Mouse (Mus musculus) adrenal gland, adult 8-10 months (tissue): ENCODE data around the gene Trpc3. TPM values are rescaled to one million over a fixed set of nuclear protein-coding genes. Genes with fewer than 3 reads are reported as not detected.
"Not testable (repeated sequence)": the region's sequence is repeated elsewhere in the genome, so short reads cannot be mapped to it uniquely, and the experiment has no call there.

Experiments used
- DNase-seq: peaks from one replicate; pipeline ENCODE4 v3.0.0; 2022
- total RNA-seq, 4 experiments: library from RNA; stranded (reverse); gene quantifications; 2 replicates each; pipeline ENCODE4 v1.2.4; 2022

Trpc3 gene
- 1 to 10 TPM; 3.2 to 5.3 (median 3.6) TPM for total RNA-seq

DNA sequence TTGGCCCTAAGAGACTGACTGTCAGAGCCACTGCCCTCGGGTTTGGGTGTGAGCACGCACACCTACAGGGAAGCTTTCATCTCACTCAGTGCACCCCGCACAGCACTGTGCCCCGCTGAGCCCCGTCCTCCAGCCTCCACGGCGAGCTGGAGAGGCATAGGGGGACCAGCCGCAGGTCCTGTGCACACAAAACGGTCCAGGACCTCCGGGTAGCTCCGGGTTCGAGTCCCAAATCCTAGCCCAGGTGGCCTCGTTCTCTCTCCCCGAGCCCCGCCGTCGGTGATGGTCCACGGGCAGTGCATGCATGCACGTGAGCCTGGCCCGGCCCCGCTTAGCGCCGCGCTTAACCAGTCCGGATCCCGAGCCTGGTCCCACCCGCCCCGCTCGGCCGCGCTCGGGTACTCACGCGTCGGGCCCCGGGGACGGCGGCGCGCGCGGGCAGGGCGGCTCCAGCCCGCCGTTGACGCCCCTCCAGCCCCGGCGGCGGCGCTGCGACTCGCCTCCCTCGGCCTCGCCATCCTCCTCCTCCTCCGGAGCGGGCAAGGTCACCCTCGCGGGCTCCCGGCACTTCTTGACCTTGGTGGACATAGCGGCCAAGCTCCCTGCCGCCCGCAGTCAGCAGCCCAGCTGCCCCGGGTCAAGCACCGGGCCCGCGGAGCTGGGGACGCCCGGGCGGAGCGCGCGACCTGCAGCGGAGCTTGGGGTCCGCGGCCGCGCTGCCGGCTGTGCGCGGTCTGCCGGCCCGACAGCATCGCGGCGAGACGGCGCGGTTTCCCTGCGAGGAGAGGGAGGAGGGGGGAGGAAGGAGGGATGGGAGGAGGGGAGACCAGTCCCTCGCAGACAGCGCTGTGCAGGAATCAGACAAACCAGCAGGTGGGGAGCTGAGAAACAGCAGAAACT is at the start of gene Trpc3:
TSS of gene Trpc3 (minus strand) at position 776 of the 900 bp plus-strand sequence.
- DNase-seq = peak; percentile 15

DNA sequence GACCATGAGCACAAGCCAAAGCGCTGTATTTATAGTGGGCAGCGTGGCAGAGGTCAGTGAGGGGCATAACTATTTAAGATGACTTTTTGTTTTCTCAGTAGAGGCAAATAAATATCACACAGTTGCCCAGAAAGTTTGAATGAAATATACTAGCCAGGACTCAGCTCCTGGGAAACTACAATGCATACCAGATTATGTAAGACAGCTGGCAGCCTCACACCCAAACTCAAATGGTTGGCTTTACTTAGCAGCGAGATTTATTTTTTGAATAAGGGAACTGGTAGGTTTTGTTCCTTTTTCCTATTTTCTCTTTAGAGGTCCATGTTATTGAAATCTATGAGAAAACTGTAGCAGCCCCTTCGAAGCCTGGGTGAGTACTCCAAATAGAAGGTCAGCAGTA is 48.1 kb upstream of the Trpc3 start:
- no peak for DNase-seq

DNA sequence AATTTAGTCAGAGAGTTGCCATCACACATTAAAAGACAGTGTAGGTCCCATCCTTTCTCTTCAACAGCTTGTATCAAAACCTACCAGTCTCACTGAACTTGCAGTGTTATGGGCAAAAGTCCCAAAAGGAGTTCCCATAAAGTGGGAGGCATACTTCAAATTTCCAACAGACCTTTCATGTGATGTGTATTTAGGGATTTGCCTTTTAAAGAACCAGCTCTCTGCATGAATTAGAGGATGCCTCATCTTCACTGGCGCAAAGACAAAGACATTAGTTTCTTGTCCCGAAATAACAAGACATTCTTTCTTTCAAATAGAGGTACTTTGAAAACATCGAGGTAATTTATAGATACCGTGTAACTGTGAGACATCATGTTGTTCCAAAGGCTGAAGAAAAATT is 43.1 kb upstream of the Trpc3 start:
- DNase-seq = no peak

DNA sequence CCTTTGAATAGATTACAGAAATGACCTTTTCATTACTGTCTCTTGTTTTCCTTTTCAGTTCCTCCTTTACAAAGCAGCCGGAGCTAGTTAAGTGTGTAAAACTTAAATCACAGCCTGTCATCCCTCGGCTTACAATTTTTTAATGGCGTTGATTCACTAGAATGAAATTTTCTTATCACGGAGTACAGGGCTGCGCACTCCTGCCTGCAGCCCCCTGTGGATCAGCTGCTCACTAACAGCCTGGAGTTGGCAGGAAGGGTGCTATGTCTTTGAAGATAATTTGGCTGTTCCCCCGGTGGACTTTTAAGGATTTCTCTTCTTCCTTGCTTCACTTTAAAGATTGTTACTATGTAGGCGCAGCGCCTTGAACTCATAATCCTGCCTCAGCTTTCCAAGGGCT is 36.6 kb upstream of the Trpc3 start:
- DNase-seq = no peak

DNA sequence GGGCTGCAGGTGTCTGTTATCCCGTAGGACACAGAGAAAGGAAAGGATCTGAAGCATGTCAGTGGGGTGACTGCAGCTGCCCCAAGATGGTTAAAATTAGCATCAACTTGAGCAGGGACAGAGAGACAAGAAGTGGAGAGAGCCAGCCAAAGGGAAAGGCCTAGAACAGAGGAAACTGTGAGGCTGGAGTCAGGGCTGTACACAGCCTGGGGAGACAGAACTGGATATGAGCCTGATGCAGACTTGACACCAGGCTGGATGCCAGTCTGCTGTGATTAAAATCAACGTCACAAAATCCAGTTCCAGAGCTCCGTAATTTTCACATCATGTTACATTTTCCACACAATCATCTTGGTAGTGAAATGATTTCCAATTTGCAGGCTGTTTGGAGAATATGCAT is 31.9 kb upstream of the Trpc3 start:
- DNase-seq = no peak

DNA sequence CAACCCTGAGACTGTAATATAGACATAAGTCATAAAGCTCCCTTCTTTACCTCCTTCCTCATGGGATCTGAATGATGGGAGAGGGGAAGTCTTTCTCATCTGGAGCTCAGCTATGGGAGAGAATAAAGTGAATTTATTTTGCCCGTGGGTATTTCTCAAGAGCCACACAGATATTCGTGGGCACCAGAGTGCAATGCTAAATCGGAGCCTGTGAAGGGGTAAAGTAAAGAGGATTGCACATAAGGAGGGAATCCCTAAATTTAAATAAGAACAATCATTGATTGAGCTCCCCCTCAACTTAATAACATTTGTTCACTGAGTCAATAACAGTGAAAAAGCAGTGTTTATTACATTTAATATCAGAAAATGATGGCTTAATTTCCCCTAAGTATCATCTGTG is 19.6 kb upstream of the Trpc3 start:
- DNase-seq = no peak

DNA sequence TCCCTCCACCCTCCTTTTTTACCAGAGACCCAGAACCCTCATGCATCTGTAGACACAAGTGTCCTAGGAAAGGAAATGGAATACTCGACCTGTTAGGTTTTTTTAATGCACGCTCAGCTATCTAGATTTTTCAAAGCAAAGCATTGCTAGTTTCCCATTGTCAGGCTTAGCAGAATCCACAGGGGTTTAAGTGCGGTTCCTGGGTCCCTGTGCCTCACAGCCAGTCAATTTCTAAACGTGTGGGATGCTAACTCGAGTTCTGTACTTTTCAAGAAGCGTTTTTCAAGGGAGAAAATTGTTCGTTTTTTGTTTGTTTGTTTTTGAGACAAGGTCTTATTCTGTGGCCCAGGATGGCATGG is 304 bp upstream of the Trpc3 start:
- DNase-seq = no peak

DNA sequence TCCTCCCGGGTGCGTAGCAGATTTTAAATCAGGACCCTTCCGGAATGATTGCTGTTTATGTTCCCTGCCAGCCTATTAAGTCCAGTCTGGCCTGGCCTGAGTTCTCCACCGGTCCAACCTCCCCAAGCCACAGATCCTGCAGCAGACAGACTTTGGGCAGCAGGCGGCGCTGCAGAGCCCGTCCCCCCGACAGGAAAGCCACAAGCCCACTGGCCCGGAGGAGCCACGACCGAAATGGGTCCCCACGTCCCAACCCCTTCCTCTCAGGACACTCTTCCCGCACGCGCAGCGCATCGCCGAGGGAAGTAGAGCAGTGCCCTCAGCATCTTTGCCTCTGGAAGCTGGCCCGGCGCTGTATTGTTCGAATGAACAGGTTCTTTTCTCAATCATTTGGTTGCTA is 1.1 kb downstream of the Trpc3 start:
- DNase-seq = peak; percentile 38

DNA sequence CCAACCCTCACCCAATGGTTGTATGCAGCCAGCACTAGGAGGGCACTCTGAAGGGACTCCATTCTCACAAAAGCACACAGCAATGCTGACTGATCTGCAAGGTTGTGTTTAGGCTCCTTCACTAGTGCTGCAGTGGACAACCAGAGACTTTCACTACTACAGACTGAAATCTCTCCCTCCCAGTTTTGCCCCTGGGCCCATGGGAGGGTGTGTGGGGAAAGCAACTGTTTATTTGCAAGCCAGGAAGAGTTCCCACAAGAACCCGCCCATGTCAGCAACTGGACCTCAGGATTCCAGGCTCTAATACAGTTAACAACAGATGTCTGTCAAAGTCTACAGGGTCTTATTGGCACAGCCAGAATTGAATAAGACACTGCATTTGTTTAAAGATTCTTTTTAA is 14.1 kb downstream of the Trpc3 start:
- DNase-seq = no peak

DNA sequence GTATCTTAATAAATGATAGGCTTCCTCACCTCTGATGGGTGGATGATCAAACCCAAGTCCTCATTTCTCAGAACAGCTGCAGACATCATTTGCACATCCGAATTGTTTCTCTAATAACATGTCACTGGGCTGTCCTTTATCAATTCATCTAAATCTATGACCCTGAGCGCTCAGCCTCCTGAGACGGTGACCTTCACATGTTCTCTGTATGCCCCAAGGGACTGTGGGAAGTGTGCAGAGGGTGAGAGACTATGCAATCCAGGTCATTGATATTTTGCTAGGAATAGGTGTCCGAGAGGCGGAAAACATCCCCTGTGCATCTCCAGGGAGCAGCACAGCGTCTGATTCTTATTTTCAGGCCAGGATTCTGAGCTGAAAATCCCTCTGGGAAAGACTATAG is 22.2 kb downstream of the Trpc3 start:
- DNase-seq = no peak

DNA sequence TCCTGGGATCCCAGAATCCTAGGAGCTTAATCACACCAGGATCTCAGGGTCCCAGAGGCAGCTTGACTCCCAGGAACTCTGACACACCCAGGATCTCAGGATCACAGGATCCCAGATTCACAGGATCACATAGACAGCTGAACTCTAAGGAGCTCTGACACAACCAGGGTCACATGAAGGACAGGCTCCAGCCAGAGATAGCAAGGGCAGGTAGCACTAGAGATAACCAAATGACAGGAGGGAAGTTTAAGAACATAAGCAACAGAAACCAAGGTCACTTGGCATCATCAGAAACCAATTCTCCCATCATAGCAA is 44.8 kb downstream of the Trpc3 start:
- not testable (repeated sequence) for DNase-seq

DNA sequence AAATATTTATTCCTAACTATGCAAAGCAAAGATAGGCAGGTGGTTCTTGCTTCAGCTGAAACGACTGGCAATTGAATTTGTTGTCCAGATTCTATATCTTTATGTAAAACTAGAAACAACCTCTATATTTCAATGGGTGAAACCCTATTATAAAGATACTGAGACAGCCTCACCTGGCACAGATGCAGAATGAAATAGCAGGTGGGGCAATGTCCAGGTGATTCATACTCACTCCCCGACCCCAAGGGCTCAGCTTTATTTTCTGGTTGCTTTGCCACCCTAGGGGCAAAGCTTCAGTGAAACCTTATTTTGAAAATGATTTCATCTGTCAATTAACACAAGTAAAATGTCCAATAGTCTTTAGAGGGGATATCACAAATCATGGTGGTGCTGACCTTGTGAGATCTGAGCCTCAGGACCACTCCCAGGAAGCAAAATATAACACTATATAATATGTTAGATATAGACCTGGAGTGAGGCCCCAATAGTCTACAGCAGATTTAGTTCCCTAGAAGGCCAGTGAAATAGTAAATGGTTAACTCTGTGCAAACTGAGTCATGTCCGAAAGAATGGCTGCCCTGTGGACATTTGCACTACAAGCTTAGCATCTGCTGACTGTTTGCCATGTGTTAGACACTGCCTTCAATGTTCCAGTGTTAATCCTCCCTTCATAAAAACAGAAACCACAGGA is 45.3 kb downstream of the Trpc3 start:
- no peak for DNase-seq

DNA sequence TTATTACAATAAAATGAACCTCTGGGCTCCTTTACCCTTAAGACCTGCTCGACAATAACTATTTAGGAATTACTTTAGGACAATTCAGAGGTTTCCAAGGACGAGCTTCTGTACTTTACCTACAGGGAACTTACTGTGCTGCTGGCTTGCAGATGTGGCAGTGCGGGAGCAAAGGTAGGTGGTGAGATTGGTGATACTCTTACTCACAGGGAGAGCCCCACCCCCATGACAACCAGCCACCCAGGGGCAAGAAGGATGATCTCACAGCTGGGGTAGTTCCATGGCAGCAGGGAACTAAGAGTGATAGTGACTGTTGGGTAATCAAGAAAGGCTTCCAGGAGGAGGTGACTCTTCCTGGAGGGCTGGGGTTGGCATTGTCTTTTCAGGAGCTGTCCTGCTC is 46.6 kb downstream of the Trpc3 start:
- DNase-seq = no peak

DNA sequence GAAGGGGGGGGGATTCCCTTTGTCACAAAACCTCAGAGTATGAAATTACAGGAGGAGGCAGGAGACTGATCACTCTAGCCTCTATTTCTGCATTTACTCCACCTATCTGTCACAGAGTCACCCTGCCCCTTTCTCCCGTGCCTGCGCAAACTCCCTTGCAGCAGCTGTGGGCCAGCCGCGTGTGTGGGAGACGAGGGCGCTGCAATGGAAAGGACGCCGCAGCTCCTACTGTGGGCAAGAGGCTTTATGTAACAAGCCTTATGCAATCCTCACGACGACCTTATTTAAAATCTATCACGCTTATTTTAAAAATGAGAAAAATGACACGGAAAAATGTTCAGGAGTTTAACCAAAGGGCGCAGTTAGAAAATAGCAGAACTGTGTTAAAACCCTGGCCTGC is 47.2 kb downstream of the Trpc3 start:
- no peak for DNase-seq

DNA sequence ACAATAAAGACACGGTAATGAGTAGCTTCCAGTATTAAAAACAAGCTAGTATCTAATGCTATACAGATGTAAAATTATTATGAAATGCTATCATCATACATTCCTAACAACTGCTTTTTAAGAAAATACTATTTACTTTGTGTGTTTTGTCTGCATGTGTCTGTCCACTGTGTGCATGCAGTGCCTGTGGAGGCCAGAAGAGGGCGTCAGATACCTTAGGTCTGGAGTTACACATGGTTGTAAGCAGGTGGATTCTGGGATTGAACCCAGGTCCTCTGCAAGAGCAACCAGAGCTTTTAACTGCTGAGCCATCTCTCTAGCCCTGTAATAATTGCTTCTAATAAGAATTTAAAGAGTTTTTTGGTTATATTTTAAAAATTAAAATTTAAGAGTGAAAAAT is 49.2 kb downstream of the Trpc3 start:
- DNase-seq = no peak

DNA sequence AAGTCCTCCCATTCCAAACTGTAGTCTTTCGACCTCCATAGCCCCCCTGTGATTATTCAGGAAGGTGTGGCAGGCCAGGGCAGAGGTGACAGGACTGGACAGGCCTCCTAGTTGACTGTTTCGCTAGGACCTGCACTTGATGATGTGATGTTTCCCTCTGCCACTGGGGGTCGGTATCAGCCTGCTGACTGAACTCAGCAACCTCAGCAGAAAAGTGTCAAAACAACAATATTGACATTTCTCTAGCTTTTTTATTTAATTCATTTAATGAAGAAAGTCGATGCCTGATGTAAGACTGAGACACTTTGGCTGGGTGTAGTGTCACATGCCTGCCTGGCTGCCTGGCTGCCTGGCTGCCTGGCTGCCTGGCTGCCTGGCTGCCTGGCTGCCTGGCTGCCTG is 54.5 kb downstream of the Trpc3 start:
- no peak for DNase-seq

DNA sequence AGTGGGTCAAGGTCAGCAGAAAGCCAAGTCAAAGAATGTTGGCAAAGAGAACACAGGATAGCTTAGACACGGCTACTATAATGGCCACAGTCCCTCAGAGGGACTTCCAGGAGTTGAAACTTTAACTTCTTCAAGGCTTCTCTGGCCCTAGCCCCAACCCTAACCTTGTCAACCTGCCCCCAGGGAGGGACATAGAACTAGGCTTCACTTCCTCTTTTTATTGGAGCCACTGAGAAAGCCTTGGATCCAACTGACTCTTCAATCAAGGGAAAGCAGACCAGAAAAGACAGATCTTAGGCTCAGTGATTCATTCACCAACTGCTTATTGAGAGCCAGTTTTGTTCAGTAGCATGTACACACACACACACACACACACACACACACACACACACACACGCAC is 63.2 kb downstream of the Trpc3 start:
- no peak for DNase-seq

DNA sequence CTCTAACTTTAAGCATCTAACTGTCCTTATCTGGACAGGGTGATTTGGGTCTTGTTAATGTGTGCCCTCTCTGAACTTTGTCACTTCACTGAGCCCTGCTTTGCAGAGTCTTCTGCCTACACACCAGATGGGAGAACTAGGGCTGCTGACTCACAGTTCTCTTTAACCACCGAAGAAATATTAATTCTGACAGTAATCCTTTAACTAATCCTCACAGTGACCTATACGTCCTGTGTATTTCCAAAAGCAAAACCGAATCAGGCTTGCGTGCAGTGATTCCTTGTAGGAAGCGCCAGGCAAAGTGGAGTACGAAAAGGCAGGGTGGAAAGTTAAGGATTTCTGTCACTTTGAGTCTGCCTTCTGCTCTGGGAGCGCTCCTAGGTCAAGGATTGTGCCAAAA is 71.8 kb downstream of the Trpc3 start:
- no peak for DNase-seq

DNA sequence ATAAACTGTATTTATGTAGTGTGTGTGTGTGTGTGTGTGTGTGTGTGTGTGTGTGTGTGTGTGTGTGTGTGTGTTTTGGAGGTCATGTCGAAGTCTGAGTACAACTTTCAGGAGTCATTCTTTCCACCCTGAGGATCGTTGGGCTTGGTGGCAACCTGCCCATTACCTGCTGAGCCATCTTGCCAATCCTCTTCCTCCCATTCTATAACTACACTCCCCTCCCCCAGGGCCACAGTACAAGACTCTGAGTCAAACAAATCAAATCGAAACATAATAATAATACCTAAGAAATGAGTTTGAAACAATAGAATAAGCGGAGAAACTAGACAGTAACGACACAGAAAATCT is 76.1 kb downstream of the Trpc3 start:
- no peak for DNase-seq

DNA sequence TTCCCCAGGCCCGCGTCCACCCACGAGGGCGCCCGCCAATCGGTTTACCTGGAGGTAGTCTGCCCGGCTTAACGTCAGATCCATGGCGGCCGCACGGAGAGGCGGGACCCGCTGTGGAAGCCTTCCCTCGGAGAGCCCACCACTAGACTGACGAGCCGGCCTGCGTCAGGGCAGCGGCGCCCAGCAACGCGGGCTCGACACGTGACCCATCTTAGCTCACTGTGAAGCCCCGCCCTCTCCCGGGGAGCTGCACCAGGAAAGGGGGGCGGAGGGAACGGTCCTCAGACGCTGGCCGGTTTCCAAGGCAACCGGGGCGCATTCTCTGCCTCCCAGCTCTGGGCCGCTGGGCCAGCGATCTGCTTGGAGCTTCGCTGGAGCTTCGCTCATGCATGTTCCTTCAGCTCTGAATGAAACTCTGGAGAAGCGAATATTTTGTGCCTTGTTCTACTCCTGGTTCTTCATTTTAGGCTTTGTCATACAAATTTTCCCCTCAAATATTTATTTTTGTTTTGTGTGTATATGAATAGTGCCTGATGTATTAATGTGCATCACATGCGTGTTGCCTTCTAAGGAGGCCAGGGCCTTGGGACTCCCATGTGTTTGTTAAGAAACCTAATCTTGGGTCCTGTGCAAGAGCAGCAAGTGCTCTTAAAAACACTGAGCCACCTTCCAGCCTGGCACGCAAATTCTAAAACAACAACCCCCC is 76.6 kb downstream of the Trpc3 start, which contains the start of gene Bbs7:
TSS of gene Bbs7 (minus strand) at position 276 of the 706 bp plus-strand sequence.
- DNase-seq = peak; percentile 94

DNA sequence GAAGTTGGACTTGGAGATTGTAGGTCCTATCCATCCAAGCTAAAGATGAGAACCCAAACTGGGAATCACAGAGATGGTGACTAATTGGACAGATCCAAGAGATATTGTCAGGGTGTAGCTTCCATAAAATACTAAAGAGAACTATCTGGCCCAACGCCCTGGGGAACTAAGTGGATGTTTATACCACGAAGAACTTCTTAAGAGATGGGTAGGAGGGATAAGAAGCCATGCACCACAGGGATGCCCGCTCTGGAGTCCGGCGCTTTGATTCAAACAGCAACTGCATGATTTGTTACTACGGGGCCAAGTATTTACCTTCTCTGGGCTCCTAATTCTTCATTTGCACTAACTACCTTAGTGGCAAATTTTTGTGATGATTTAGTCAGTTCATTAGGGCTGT is 77.3 kb downstream of the Trpc3 start:
- DNase-seq = no peak

DNA sequence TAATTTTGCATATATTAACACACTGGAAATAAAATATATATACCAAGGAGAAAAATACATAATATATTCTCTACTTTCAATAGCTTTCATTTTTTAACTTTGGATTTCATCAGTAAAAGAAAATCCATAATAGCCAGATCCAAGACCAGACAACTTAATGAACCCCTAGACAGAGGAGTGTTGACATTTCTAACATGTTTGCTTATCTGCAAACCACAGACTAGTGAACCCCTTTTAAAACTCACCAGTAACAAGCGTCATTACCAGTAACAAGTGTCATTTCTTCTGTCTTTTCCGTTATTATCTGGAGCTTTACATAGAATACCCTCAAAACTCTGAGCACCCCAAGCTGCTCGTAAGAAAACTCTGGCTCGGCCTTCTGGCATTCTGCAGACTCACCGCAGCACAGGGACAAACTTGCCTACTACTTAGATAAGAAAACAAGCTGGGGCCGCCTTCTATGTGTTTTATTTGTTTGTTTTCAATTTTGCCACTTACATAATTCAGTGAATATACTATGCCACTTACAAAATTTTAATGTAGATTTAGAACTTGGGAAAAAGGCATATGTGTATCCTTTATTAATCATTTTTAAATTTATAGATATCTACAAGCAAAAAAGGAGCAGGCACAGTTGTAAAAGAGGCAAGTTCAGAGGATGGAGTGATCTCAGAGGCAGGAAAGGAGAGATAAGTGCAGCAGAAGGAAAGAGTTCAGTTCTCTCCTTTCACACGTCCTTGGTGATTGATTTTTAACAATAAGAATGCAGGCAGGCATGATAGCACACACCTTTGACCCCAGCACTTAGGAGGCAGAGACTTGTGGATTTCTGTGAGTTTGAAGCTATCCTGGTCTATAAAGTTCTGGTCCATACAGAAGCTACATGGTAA is 83.8 kb downstream of the Trpc3 start:
- no peak for DNase-seq

DNA sequence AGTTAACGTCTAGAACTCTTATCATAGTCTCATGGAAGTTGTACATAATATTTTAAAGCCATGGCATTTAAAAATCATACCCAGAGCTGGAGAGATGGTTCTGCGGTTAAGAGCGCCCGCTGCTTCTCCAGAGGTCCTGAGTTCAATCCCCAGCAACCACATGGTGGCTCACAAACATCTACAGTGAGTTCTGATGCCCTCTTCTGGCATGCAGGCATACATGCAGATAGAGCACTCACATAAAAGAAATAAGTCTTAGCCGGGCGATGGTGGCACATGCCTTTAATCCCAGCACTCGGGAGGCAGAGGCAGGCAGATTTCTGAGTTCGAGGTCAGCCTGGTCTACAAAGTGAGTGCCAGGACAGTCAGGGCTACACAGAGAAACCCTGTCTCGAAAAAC is 90.2 kb downstream of the Trpc3 start:
- DNase-seq = not testable (repeated sequence)
